In the genomic region with DNA sequence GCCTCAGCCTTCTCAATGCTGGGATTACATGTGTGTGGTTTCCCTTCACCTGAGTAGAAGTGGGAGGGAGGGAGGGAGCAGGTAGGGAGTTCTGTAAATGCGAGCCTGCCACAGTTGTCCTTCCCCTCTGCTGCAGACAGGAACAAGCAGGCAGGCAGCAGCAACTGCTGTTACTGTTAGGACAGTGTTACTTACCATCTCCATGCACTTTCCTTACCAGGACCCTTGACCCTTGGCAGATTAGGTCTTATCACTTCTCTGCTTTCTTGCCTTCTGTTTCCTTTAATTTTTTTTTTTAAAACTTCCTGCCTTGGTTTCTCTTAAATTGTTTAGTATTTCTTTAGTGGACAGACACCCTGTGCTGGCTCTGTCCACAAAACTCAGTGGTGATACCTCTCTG, we compare ENCODE assay signal across 26 mouse cellular contexts. TPM values are rescaled to one million over a fixed set of nuclear protein-coding genes. Genes with fewer than 3 reads are reported as not detected.
A peak's percentile ranks its signal among the peaks of the same experiment; 100 is the strongest.
DNase-seq lines count a peak whose midpoint lies in the region; ATAC-seq and TF ChIP-seq lines count a peak whose summit lies in the region.
"Had no signal": no experiment of that assay in that cellular context is flagged by ENCODE, and none has a peak within 500 bp of the region (broad histone marks: within the 10 kb centered on the region; RNA-seq: fewer than 3 reads in every experiment).

No protein-coding gene starts in this region.

- TF ChIP-seq CTCF in G1E (IDR thresholded peaks at IDR 0.05; ENCODE audit: low read depth, low read length), result no peak

- WGBS in heart, embryonic 12.5 days, result 13% methylated on average over 1 of the region's 1 CpGs
- WGBS in liver, embryonic 15.5 days (ENCODE audit: insufficient replicate concordance), result 22% methylated on average over 1 of the region's 1 CpGs

- H3K9ac ChIP-seq in heart, embryonic 12.5 days, result peak overlapping the region; percentile 45; the same call in 1 of the 2 replicates
- peak overlapping the region; percentile 55 for H3K9ac ChIP-seq in liver, embryonic 15.5 days
- H3K9ac ChIP-seq: hindbrain, embryonic 12.5 days; lung, embryonic 15.5 days; midbrain, embryonic 13.5 days; stomach, embryonic 15.5 days had no signal

- H3K4me2 ChIP-seq in heart, embryonic 12.5 days, result peak overlapping the region; percentile 21
- H3K4me2 ChIP-seq in liver, embryonic 15.5 days, result peak overlapping the region; percentile 68
- H3K4me2 ChIP-seq: hindbrain, embryonic 12.5 days; lung, embryonic 15.5 days; midbrain, embryonic 13.5 days; stomach, embryonic 15.5 days had no signal

- H3K4me3 ChIP-seq in heart, embryonic 12.5 days, result 0 out of 2 replicates have a peak overlapping the region, but pooled peaks have one; percentile 14
- H3K4me3 ChIP-seq in G1E (ENCODE audit: low read depth, low read length), result peak overlapping the region; percentile 62; the same call in 1 of the 2 replicates
- H3K4me3 ChIP-seq in erythroblast, embryonic 14.5 days (replicated peaks), result peak overlapping the region; percentile 52
- peak overlapping the region; percentile 38 for H3K4me3 ChIP-seq in liver, embryonic 15.5 days (replicated peaks)
- H3K4me3 ChIP-seq: gastrocnemius, adult 2 months; hindbrain, embryonic 12.5 days; lung, embryonic 15.5 days; midbrain, embryonic 13.5 days; myocyte; stomach, embryonic 15.5 days had no signal

- H3K9me3 ChIP-seq in heart, embryonic 12.5 days (replicated peaks), result no peaks in the 10 kb centered on the region
- no peaks in the 10 kb centered on the region for H3K9me3 ChIP-seq in G1E (replicated peaks)
- no peaks in the 10 kb centered on the region for H3K9me3 ChIP-seq in erythroblast, embryonic 14.5 days (ENCODE audit: control insufficient read depth, low read length)
- H3K9me3 ChIP-seq in liver, embryonic 15.5 days (replicated peaks), result no peaks in the 10 kb centered on the region
- H3K9me3 ChIP-seq: hindbrain, embryonic 12.5 days; lung, embryonic 15.5 days; midbrain, embryonic 13.5 days; stomach, embryonic 15.5 days had no signal

- peak overlapping the region; percentile 84 for H3K27ac ChIP-seq in heart, embryonic 12.5 days (ENCODE audit: poor library complexity, severe bottlenecking)
- peak overlapping the region; percentile 93 for H3K27ac ChIP-seq in liver, embryonic 15.5 days (replicated peaks)
- H3K27ac ChIP-seq: gastrocnemius, adult 2 months; hindbrain, embryonic 12.5 days; lung, embryonic 15.5 days; macrophage; midbrain, embryonic 13.5 days; stomach, embryonic 15.5 days had no signal

- no peaks in the 10 kb centered on the region for H3K27me3 ChIP-seq in heart, embryonic 12.5 days (replicated peaks)
- no peaks in the 10 kb centered on the region for H3K27me3 ChIP-seq in G1E (ENCODE audit: insufficient read depth, low read length)
- H3K27me3 ChIP-seq in erythroblast, embryonic 14.5 days (ENCODE audit: control insufficient read depth), result no peaks in the 10 kb centered on the region
- H3K27me3 ChIP-seq in liver, embryonic 15.5 days, result no peaks in the 10 kb centered on the region
- H3K27me3 ChIP-seq: hindbrain, embryonic 12.5 days; lung, embryonic 15.5 days; midbrain, embryonic 13.5 days; stomach, embryonic 15.5 days had no signal

- no peak for ATAC-seq in heart, embryonic 12.5 days (ENCODE audit: insufficient number of reproducible peaks, low FRiP score)
- peak; percentile 36 for ATAC-seq in G1E (ENCODE audit: extremely low read depth, insufficient number of reproducible peaks, low FRiP score, poor library complexity, severe bottlenecking)
- ATAC-seq in liver, embryonic 15.5 days (ENCODE audit: insufficient read depth), result no peak; the same call in 1 of the 2 replicates
- ATAC-seq: inflammation-experienced regulatory T-cells, adult 6 months; midbrain, embryonic 13.5 days had no signal

- no peaks in the 10 kb centered on the region for H3K36me3 ChIP-seq in heart, embryonic 12.5 days
- H3K36me3 ChIP-seq in G1E (replicated peaks), result peaks cover 8% of the 10 kb centered on the region
- peaks cover 19% of the 10 kb centered on the region for H3K36me3 ChIP-seq in erythroblast, embryonic 14.5 days (ENCODE audit: control insufficient read depth)
- H3K36me3 ChIP-seq in liver, embryonic 15.5 days (replicated peaks), result no peaks in the 10 kb centered on the region
- H3K36me3 ChIP-seq: hindbrain, embryonic 12.5 days; lung, embryonic 15.5 days; midbrain, embryonic 13.5 days; stomach, embryonic 15.5 days had no signal

- no peak for DNase-seq in heart, adult 9 months (ENCODE audit: low spot score in 2 of 2)
- no peak for DNase-seq in G1E (ENCODE audit: low spot score)
- DNase-seq in right cerebral cortex, adult 2 months (ENCODE audit: low spot score in 2 of 2), result no peak
- DNase-seq in layer of hippocampus, adult 8-10 months (ENCODE audit: low spot score in 2 of 2), result no peak
- DNase-seq: adrenal gland, postnatal 10 days; B cell, adult 2 months; cerebellum, adult 11-12 months; cerebellum, postnatal 14 days; gastrocnemius, adult 2 months; kidney, adult 8-10 months; kidney, postnatal 14 days; right cerebral cortex, postnatal 14 days; thymus, adult 18-20 months; thymus, postnatal 4 days had no signal

- peaks cover 17% of the 10 kb centered on the region for H3K4me1 ChIP-seq in heart, embryonic 12.5 days (replicated peaks)
- peaks cover 61% of the 10 kb centered on the region for H3K4me1 ChIP-seq in G1E (ENCODE audit: insufficient read depth, low read depth, low read length)
- H3K4me1 ChIP-seq in erythroblast, embryonic 14.5 days (ENCODE audit: control insufficient read depth), result peaks cover 73% of the 10 kb centered on the region
- peaks cover 70% of the 10 kb centered on the region for H3K4me1 ChIP-seq in liver, embryonic 15.5 days (replicated peaks)
- H3K4me1 ChIP-seq: hindbrain, embryonic 12.5 days; lung, embryonic 15.5 days; midbrain, embryonic 13.5 days; stomach, embryonic 15.5 days had no signal

RNA-seq across cellular contexts. Expression of gene Hnrnpf, which starts 12.1 kb away (rescaled TPM):
- polyA plus RNA-seq in heart, embryonic 12.5 days (2016; fragmentation: Nextera tagmentation; extraction: Ambion mirVana), result 530 and 545 TPM in 2 replicates
- total RNA-seq in G1E (2014; fragmentation: Nextera tagmentation) (483 and 552 TPM in 2 replicates), G1E (2017) (1,860 and 1,876 TPM in 2 replicates)
- polyA plus RNA-seq in G1E (2012), result 171 and 204 TPM in 2 replicates
- 13.1 and 14.1 TPM in 2 replicates for polyA plus RNA-seq in erythroblast, embryonic 14.5 days (2012)
- polyA plus RNA-seq in liver, embryonic 15.5 days (2015; fragmentation: Nextera tagmentation; extraction: Ambion mirVana), result 476 and 487 TPM in 2 replicates
- 100 to 1,000 TPM; 119 to 160 (median 148) TPM for total RNA-seq in layer of hippocampus, adult 8-10 months (2022)

RNA-seq across cellular contexts. Expression of gene Zfp239, which starts 26.1 kb away (rescaled TPM):
- polyA plus RNA-seq in heart, embryonic 12.5 days (2016; fragmentation: Nextera tagmentation; extraction: Ambion mirVana), result 2.5 and 2.9 TPM in 2 replicates
- total RNA-seq in G1E (2014; fragmentation: Nextera tagmentation) (23.9 and 30.3 TPM in 2 replicates), G1E (2017) (17.8 and 19.9 TPM in 2 replicates)
- polyA plus RNA-seq in G1E (2012), result 3.5 and 6.4 TPM in 2 replicates
- polyA plus RNA-seq in erythroblast, embryonic 14.5 days (2012), result 0.03 and 0.04 TPM in 2 replicates
- 2.0 and 2.4 TPM in 2 replicates for polyA plus RNA-seq in liver, embryonic 15.5 days (2015; fragmentation: Nextera tagmentation; extraction: Ambion mirVana)
- 10 to 100 TPM; 32.3 to 45.5 (median 38.4) TPM for total RNA-seq in layer of hippocampus, adult 8-10 months (2022)

RNA-seq across cellular contexts. Expression of gene Zfp637, which starts 47.1 kb away (rescaled TPM):
- polyA plus RNA-seq in heart, embryonic 12.5 days (2016; fragmentation: Nextera tagmentation; extraction: Ambion mirVana), result 54.4 and 58.9 TPM in 2 replicates
- total RNA-seq in G1E (2014; fragmentation: Nextera tagmentation) (46.6 and 60.7 TPM in 2 replicates), G1E (2017) (35.7 and 41.7 TPM in 2 replicates)
- 14.0 and 19.4 TPM in 2 replicates for polyA plus RNA-seq in G1E (2012)
- 0.95 and 1.4 TPM in 2 replicates for polyA plus RNA-seq in erythroblast, embryonic 14.5 days (2012)
- polyA plus RNA-seq in liver, embryonic 15.5 days (2015; fragmentation: Nextera tagmentation; extraction: Ambion mirVana), result 29.5 and 31.6 TPM in 2 replicates
- 10 to 100 TPM; 48.0 to 51.4 (median 50.4) TPM for total RNA-seq in layer of hippocampus, adult 8-10 months (2022)

RNA-seq across cellular contexts. Expression of gene Fxyd4, which starts 49.5 kb away (rescaled TPM):
- polyA plus RNA-seq in heart, embryonic 12.5 days (2016; fragmentation: Nextera tagmentation; extraction: Ambion mirVana), result 1.2 and 1.5 TPM in 2 replicates
- not detected in 2 replicates for total RNA-seq in G1E (2014; fragmentation: Nextera tagmentation)
- 0.46 TPM in 1 of 2 replicates, not detected in the other for total RNA-seq in G1E (2017)
- not detected in 2 replicates for polyA plus RNA-seq in G1E (2012)
- not detected in 2 replicates for polyA plus RNA-seq in erythroblast, embryonic 14.5 days (2012)
- 0.36 and 0.47 TPM in 2 replicates for polyA plus RNA-seq in liver, embryonic 15.5 days (2015; fragmentation: Nextera tagmentation; extraction: Ambion mirVana)
- not detected for total RNA-seq in layer of hippocampus, adult 8-10 months (2022)
- total RNA-seq: adrenal gland, postnatal 10 days; gastrocnemius, adult 2 months; left cerebral cortex, adult 18-20 months had no signal
- polyA plus RNA-seq: macrophage; spleen, adult 2 months had no signal

Comparison
In these comparisons a context has a peak if more than half of its experiments do, and no peak if none do; other contexts are left out.
1. RNA of gene Hnrnpf, which starts 12.1 kb away (polyA plus RNA-seq): 530 to 545 TPM in heart, embryonic 12.5 days, 476 to 487 TPM in liver, embryonic 15.5 days and 171 to 204 TPM in G1E; 13.1 to 14.1 TPM in erythroblast, embryonic 14.5 days; every median in the first group is over 10 times any median in the second.
2. Peak in every context shown above with its lines, with median percentiles within 50 percentile points of each other: H3K4me3 ChIP-seq.